Mouse (Mus musculus) intestine, embryonic 14.5 days (tissue): Measurements from ENCODE around the gene Olfr1396. TPM values are rescaled to one million over a fixed set of nuclear protein-coding genes. Genes with fewer than 3 reads are reported as not detected.
A peak's percentile ranks its signal among the peaks of the same experiment; 100 is the strongest.

Experiments used
- ATAC-seq: fragments of 200-750 bp; cut with Nextera tagmentation; replicated peaks from 2 replicates; pipeline ENCODE4 v1.8.0; 2017; ENCODE audit warnings: low read depth, moderate number of reproducible peaks, moderate TSS enrichment, moderate library complexity; ENCODE audit not compliant: low FRiP score, low TSS enrichment
- DNase-seq: peaks from one replicate; pipeline ENCODE4 v3.0.0-alpha.2; 2018; ENCODE audit warnings: low spot score
- H3K27ac ChIP-seq: fragments of 300-500 bp; sonication (generic); 2 replicates; pipeline ENCODE4 v1.5.1; 2014; ENCODE audit warnings: low read depth, mild to moderate bottlenecking, control low read depth
- H3K27me3 ChIP-seq: fragments of 300-500 bp; sonication (generic); replicated peaks from 2 replicates; pipeline ENCODE4 v1.6.1; 2014; ENCODE audit warnings: low read length, control low read depth; ENCODE audit not compliant: control insufficient read depth, insufficient read depth
- H3K36me3 ChIP-seq: fragments of 300-500 bp; sonication (generic); 2 replicates; pipeline ENCODE4 v1.6.1; 2014; ENCODE audit warnings: low read length, control low read depth; ENCODE audit not compliant: control insufficient read depth, insufficient read depth
- H3K4me1 ChIP-seq: fragments of 300-500 bp; sonication (generic); replicated peaks from 2 replicates; pipeline ENCODE4 v1.6.1; 2014; ENCODE audit warnings: low read length, control low read depth, mixed read lengths; ENCODE audit not compliant: control insufficient read depth, insufficient read depth
- H3K4me2 ChIP-seq: fragments of 300-500 bp; sonication (generic); 2 replicates; pipeline ENCODE4 v1.6.1; 2014; ENCODE audit warnings: low read length
- H3K4me3 ChIP-seq: fragments of 300-500 bp; sonication (generic); 2 replicates; pipeline ENCODE4 v1.5.1; 2014; ENCODE audit warnings: low read depth, low read length, control low read depth, mixed read lengths
- H3K9ac ChIP-seq: fragments of 300-500 bp; sonication (generic); 2 replicates; pipeline ENCODE4 v1.6.1; 2014; ENCODE audit warnings: mild to moderate bottlenecking, low read length
- H3K9me3 ChIP-seq: fragments of 300-500 bp; sonication (generic); 2 replicates; pipeline ENCODE4 v1.6.1; 2016; ENCODE audit warnings: low read length, control low read depth; ENCODE audit not compliant: control insufficient read depth
- WGBS: fragments of 180-500 bp; shearing (Covaris S2); extraction: QIAGEN DNeasy Blood & Tissue Kit; methylation state at CpG from one replicate; pipeline ENCODE4 v1.1.7; 2014; 5-methylcytosine and 5-hydroxymethylcytosine counted together
- polyA plus RNA-seq: library from polyadenylated mRNA; unstranded; fragments of >200 nt; fragmentation: Nextera tagmentation; extraction: Ambion mirVana; gene quantifications from 2 replicates; pipeline ENCODE4 v1.2.1, GENCODE M21; 2014

Olfr1396 gene
- polyA plus RNA-seq, 1 experiment from 2014 or later: not detected

DNA sequence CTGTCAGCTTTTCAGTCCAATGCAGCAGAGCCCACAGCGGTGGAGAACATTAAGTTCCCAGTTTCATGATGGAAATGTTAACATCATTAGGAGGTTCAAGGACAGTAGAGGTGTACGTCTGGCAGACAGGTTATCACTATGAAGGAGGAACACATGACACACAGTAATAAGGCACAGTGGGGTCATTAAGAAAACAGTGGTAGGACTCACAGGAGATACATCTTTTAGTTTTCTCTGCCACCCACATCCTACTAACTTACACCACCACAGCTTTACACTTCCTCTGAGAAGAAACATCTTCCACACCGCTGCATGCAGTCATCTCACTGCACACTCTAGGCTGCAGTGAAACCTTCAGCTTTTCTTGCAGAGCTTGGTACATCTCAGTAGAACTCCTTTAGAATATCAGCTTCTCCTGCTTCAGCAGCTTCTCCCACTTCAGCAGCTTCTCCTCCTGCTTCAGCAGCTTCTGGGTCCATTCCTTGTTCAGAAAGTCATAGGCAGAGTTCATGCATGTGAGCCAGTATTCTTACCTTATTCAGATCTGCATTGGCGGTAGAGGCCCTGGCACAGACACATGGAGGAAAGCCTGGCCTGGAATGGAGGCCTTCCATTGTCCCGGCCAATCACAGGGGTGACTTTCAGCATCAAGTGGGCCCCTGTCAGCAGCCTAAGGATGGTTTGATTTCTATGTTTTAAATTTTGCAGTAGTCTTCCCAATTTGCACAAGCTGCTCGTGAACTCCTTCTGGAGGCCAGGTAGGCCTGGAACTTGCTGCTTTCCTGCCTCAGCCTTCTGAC is 20.6 kb downstream of the Olfr1396 start:
- H3K9me3 ChIP-seq: no peaks in the 10 kb centered on the region
- ATAC-seq (no peak), DNase-seq (no peak)
- H3K36me3 ChIP-seq: no peaks in the 10 kb centered on the region
- no peak overlapping the region for H3K4me3 ChIP-seq
- no peaks in the 10 kb centered on the region for H3K27me3 ChIP-seq
- no peak overlapping the region for H3K4me2 ChIP-seq
- H3K4me1 ChIP-seq: no peaks in the 10 kb centered on the region
- 80% methylated on average over 6 of the region's 6 CpGs for WGBS
- H3K9ac ChIP-seq: no peak overlapping the region
- H3K27ac ChIP-seq: no peak overlapping the region

DNA sequence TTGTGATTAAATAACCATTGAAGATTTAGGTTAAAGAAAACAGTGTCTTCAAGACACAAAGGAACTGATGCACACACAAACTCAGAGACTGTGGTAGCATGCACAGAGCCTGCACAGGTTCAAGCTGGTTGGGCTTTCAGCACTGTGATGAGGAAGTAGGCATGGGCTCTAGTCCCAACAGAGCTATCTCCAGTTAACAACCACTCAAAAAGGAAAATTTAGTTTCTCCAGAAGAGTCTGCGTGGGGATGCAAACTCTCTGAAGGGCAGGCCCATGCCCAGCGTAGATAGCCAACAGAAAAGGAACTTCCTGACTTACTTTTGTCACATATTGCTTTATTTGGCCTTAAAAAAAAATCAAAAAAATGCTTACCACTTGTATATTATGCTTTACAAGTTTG is 21.9 kb downstream of the Olfr1396 start:
- Histone ChIP-seq H3K4me3 (no peak overlapping the region), H3K4me1 (peaks cover 9% of the 10 kb centered on the region; the same call in 1 of the 2 replicates), H3K9me3 (no peaks in the 10 kb centered on the region), H3K4me2 (no peak overlapping the region), H3K27ac (no peak overlapping the region), H3K27me3 (no peaks in the 10 kb centered on the region), H3K36me3 (no peaks in the 10 kb centered on the region), H3K9ac (no peak overlapping the region)
- no peak for DNase-seq
- WGBS: 87% methylated on average over 2 of the region's 2 CpGs
- no peak for ATAC-seq

DNA sequence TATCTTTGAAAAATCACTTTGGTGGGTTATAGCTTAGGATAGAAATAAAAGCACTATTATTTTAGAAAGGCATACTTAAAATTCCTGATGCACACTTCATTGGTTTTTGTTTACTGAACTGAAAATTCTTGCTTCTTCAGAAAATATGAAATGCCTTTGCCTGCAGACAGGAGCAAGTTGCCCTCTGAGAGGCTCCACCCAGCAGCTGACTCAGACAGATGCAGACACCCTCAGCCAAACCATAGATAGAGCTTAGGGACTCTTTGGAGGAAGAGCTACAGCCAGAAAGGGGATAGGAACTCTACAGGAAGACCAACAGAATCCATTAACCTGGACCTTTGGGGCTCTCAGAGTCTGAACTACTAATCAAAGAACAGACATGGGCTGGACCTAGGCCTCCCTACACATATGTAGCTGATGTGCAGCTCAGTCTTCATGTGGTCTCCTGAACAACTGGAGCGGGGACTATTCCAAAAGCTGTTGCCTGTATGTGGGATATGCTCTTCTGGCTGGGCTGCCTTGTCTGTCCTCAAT is 22.6 kb downstream of the Olfr1396 start:
- Histone ChIP-seq H3K27me3 (no peaks in the 10 kb centered on the region), H3K9ac (no peak overlapping the region), H3K9me3 (no peaks in the 10 kb centered on the region), H3K27ac (no peak overlapping the region), H3K36me3 (no peaks in the 10 kb centered on the region), H3K4me2 (no peak overlapping the region), H3K4me1 (peaks cover 11% of the 10 kb centered on the region; the same call in 1 of the 2 replicates), H3K4me3 (no peak overlapping the region)
- WGBS: 91% methylated on average over 1 of the region's 1 CpGs
- DNase-seq (peak; percentile 42), ATAC-seq (no peak)

GRCm38 (mm10) chr11:49091171-49091570 is 23.5 kb downstream of the Olfr1396 start:
- H3K36me3 ChIP-seq: no peaks in the 10 kb centered on the region
- no peak for ATAC-seq
- H3K27ac ChIP-seq: no peak overlapping the region
- no peaks in the 10 kb centered on the region for H3K27me3 ChIP-seq
- peak; percentile 49 for DNase-seq
- H3K4me2 ChIP-seq: no peak overlapping the region
- H3K9me3 ChIP-seq: no peaks in the 10 kb centered on the region
- 78% methylated on average over 4 of the region's 4 CpGs for WGBS
- H3K4me1 ChIP-seq: peaks cover 11% of the 10 kb centered on the region; the same call in 1 of the 2 replicates
- no peak overlapping the region for H3K9ac ChIP-seq
- H3K4me3 ChIP-seq: no peak overlapping the region

DNA sequence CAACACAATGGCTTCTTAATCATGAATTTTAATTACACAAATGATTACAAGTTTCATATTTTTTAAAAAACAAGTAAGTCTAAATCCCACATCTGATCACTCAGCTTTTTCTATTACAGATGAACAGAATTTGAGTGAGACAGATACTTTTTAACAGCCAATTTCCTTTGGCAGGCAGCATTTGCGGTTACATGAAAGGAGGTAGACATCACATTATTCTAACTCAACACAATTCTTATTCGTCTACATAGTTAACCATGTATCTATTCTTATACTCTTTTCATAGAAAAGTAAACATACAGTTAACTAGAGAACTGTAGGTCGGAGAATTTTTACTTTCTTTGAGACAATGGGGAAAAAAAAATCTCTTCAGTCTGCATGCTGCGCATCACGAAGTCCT is 24.1 kb downstream of the Olfr1396 start:
- no peak for ATAC-seq
- no peak overlapping the region for H3K27ac ChIP-seq
- no peak overlapping the region for H3K4me3 ChIP-seq
- no peaks in the 10 kb centered on the region for H3K36me3 ChIP-seq
- DNase-seq: no peak
- no peaks in the 10 kb centered on the region for H3K27me3 ChIP-seq
- peaks cover 11% of the 10 kb centered on the region; the same call in 1 of the 2 replicates for H3K4me1 ChIP-seq
- no peaks in the 10 kb centered on the region for H3K9me3 ChIP-seq
- no peak overlapping the region for H3K9ac ChIP-seq
- H3K4me2 ChIP-seq: no peak overlapping the region
- WGBS: 87% methylated on average over 5 of the region's 5 CpGs

DNA sequence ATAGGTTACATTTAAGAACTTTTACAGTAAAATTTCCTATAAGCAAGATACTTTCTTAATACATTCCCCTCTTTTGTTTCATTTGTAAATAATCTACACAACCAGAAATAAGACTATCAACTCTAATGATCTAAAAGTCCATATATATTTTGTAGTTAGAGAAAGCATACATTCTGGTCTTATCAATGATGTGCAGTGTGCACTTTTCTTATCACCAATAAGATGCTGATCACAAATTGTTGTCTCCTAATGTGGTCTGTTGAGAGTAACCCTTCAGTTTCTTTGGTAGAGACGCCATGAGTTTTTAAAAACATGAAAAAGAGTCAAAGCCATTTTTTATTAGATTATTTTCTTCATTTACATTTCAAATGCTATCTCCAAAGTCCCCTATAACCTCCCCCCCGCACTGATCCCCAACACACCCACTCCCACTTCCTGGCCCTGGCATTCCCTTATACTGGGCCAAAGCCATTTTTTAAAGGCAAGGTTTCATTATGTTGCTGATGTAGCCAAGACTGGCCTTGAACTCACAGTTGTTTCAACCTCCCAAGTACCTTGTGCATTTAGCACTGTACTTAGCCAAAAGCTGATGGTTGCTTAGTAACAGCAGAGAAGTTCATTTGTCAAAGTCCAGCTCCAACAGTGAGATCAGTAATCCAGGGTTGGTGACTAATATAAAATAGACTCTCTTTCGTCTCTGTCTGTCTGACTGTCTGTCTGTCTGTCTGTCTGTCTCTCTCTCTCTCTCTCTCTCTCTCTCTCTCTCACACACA is 24.8 kb downstream of the Olfr1396 start:
- no peak overlapping the region for H3K4me2 ChIP-seq
- 68% methylated on average over 3 of the region's 3 CpGs for WGBS
- no peak for ATAC-seq

GRCm38 (mm10) chr11:49088990-49089652 is 25.6 kb downstream of the Olfr1396 start:
- WGBS: 84% methylated on average over 5 of the region's 5 CpGs
- DNase-seq: peak; percentile 47
- Histone ChIP-seq H3K9ac (no peak overlapping the region), H3K9me3 (no peaks in the 10 kb centered on the region), H3K4me1 (peaks cover 14% of the 10 kb centered on the region; the same call in 1 of the 2 replicates), H3K27me3 (no peaks in the 10 kb centered on the region), H3K27ac (no peak overlapping the region), H3K36me3 (no peaks in the 10 kb centered on the region), H3K4me2 (no peak overlapping the region), H3K4me3 (no peak overlapping the region)
- peak; percentile 41; the same call in 1 of the 2 replicates for ATAC-seq

More for the DNA sequence above, 24.8 kb downstream of the Olfr1396 start:
- Histone ChIP-seq H3K4me3 (no peak overlapping the region), H3K27ac (no peak overlapping the region), H3K36me3 (no peaks in the 10 kb centered on the region), H3K9me3 (no peaks in the 10 kb centered on the region), H3K9ac (no peak overlapping the region), H3K27me3 (no peaks in the 10 kb centered on the region), H3K4me1 (peaks cover 11% of the 10 kb centered on the region; the same call in 1 of the 2 replicates)
- no peak for DNase-seq
